Mouse (Mus musculus) cortical plate, adult 2 months (tissue): ENCODE measurements around the gene Stx4a. TPM values are rescaled to one million over a fixed set of nuclear protein-coding genes. Genes with fewer than 3 reads are reported as not detected.

Source experiments
- H3K27ac ChIP-seq: fragments of 200-500 bp; 2 replicates; pipeline ENCODE4 v1.5.1; 2012; ENCODE audit warnings: low read length, control low read depth, inconsistent platforms; ENCODE audit not compliant: insufficient read depth
- H3K4me1 ChIP-seq: fragments of 200-500 bp; 2 replicates; pipeline ENCODE4 v1.6.1; 2011; ENCODE audit warnings: low read length; ENCODE audit not compliant: control insufficient read depth, insufficient read depth
- H3K4me3 ChIP-seq: fragments of 200-500 bp; 2 replicates; pipeline ENCODE4 v1.5.1; 2011; ENCODE audit warnings: mild to moderate bottlenecking, low read length, control low read depth; ENCODE audit not compliant: insufficient read depth
- CTCF ChIP-seq: fragments of 200-500 bp; IDR thresholded peaks from 2 replicates; pipeline ENCODE4 v1.5.1; 2011; ENCODE audit warnings: mild to moderate bottlenecking, control low read depth, low read length; ENCODE audit not compliant: insufficient read depth; ENCODE audit errors: extremely low read depth
- POLR2A ChIP-seq: fragments of 200-500 bp; IDR thresholded peaks from 2 replicates; pipeline ENCODE4 v1.6.1; 2011; ENCODE audit warnings: mild to moderate bottlenecking, low read length, control low read depth; ENCODE audit not compliant: insufficient read depth; ENCODE audit errors: extremely low read depth
- polyA plus RNA-seq: library from polyadenylated mRNA; depleted of rRNA; stranded (reverse); fragments of >200 nt; gene quantifications from 2 replicates; pipeline ENCODE4 v1.2.3, GENCODE M21; 2012

The Stx4a gene
- polyA plus RNA-seq, 1 experiment, result 118 TPM

DNA sequence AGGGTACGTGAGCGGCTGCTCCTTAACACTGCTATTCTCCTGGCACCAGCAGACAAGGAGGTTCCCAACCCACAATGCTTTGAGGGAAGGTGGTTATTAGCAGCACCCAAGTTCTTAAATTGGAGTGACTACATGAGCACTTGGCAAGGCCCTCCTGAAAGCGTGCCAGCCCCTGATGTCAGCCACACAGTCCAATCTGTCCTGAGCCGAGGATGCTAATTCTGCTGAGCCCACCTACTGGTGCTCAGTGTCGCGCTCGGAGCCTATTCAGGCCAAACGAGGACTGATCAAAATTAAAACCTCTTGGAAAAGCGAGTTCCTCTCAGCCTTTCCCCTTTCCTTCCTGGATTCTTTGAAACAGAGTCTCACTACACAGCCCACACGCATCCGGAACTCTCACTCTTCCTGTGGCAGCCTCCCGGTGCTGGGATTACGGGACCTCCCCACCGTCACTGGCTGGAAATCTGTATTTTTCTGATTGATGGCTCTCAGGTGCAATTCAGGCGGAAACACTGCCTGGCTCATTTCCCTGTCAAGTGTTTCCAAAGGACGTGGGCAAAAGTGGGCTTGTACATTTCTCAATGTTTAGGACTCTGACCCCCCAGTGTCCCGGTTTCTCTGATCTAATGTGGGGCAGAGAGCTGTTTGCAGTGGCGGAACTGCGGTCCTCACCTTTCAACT lies 9.7 kb upstream of the Stx4a start:
- Histone ChIP-seq H3K27ac (0 out of 2 replicates have a peak overlapping the region, but pooled peaks have one; percentile 1), H3K4me3 (no peak overlapping the region), H3K4me1 (peaks cover 15% of the 10 kb centered on the region)
- TF ChIP-seq POLR2A (no peak), CTCF (no peak)

DNA sequence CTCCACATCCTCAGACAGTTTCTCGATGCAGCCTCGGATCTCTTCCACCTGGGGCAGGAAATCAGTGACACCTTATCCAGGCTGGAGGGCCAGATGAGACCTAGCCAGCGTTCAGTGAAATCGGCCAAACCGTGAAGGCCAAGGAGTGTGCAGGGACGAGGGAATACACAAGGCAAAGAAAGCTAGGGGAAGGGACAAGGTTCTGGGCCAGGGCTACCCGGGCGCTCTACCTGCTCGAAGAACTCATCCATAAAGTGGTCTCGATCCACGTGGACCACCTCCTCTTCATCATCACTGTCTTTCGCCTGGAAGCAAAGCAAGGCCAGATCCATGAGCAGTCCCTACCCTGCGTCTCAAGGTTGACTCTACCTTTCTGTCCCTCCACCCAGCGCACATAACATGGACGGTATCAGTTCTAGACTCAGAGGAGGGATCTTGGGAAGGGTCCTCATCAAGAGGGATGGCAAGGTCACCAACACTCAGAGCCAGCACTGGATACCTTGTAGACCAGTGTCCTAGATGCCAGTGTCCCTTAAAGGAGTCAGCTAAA lies 8.9 kb upstream of the Stx4a start:
- H3K27ac ChIP-seq, result peak overlapping the region; percentile 33; the same call in 1 of the 2 replicates
- TF ChIP-seq CTCF (no peak), POLR2A (no peak)
- H3K4me1 ChIP-seq, result peaks cover 15% of the 10 kb centered on the region
- H3K4me3 ChIP-seq, result no peak overlapping the region

DNA sequence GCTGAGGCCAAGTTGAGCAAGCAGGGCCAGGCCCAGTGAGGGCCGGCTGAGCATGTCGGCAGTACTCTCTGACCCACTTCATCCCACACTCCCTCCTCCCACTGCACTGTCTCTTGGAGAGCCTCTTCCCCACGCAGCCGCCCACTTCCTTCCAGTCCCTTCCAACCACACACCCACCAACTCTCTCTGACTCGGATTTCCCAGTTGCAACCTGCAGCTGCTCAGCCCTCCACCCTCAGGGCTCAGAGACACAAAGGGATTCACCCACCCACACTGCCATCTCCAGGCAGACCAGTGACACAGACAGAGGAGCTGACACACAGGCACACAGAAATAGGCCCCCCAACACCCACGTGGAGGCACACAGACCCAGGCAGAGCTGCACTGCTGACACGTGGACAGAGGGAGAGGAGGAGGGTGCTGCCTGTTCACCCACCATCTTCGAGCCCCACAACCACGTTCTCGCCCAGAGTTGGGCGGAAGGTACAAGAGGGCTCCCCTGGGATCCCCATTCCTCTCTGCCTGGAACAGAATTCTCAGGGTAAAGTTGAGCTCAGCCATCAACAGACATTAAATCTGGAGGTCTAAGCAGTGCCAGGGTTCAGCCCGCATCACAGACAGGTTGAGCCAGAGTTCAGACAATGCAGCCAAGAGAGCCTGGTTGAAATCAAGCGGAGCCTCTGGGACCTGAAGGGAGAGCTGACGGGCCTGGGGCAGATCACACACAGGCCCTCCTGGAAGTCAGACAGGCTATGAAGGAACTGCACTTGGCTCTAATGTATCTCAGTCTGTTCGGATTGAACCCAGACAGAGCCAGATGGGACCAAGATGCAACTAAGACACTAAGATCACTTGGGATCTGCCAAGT lies 7.9 kb upstream of the Stx4a start:
- TF ChIP-seq CTCF (no peak), POLR2A (no peak)
- Histone ChIP-seq H3K4me1 (peaks cover 15% of the 10 kb centered on the region), H3K4me3 (no peak overlapping the region), H3K27ac (peak overlapping the region; percentile 33)

DNA sequence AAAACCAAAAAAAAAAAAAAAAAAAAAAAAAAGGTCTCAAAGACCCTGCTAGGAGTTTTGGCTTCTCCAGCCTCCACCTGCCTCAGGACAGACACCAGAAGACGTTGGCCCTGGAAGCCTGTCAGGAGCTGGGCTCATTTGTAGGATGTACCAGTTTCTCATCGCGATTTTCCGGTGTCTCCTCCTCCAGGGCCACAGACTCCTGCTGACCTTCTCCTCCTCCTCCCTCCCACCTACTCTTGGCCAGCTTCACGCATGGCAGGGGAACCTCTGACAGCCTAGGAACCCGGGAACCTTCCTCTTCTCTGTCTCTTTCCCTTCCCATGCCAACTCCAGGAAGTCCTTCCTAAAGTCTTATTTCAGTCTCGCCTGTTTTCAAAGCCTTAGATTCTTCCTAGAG lies 7.0 kb upstream of the Stx4a start:
- no peak overlapping the region for H3K4me3 ChIP-seq
- TF ChIP-seq CTCF, result no peak
- no peak for TF ChIP-seq POLR2A
- peak overlapping the region; percentile 45 for H3K27ac ChIP-seq
- peaks cover 15% of the 10 kb centered on the region for H3K4me1 ChIP-seq

DNA sequence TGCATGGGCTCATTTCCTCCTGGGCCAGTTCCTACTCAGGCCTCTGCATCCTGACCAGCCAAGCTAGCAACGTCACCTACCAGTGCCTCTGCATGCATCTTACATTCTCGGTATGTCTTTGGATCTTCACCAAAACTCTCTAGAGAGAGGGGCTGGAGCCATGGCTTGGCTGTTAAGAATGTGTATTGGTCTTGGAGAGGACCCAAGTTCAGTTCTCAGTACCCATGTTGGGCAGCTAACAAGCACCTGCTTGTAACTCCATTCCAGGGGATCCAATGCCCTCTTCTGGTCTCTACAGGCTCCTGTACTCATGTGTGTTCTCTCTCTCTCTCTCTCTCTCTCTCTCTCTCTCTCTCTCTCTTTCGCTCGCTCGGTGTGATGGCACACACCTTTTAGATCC lies 6.3 kb upstream of the Stx4a start:
- no peak overlapping the region for H3K27ac ChIP-seq
- peaks cover 15% of the 10 kb centered on the region for H3K4me1 ChIP-seq
- no peak overlapping the region for H3K4me3 ChIP-seq
- TF ChIP-seq CTCF (no peak), POLR2A (no peak)

DNA sequence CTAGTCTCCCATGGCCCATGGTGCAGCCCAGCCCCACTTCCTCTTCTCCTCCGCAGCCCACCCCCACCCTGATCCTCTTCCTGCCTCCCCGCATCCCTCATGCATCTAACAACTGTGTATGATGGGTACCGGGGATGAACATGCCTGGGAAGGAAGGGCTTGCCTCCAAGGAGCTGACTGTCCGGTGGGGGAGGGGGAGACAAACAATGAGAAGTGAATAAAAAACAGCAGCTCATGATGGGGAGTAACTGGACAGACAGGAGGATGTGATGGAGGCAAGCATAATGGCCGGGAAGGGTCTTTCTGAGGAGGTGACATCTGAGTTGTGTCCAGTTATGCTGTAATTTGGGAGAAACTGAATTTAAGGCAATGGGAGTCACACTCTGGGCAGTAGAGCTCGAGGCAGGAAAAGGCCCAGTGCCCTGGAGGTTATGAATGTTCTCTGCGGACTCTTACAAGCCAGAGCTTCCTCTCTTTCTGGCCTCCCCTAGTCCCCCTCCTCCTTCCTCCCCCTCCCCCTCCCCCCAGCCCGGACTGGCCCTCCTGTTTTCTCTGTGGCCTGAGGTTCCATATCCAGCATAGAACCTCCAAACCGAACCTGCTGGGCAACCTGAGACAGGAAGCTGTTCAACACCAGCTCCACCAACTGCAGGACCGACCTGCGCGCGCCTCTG lies 3.1 kb upstream of the Stx4a start:
- peak overlapping the region; percentile 12; the same call in 1 of the 2 replicates for H3K4me3 ChIP-seq
- no peak overlapping the region for H3K27ac ChIP-seq
- peaks cover 5% of the 10 kb centered on the region; the same call in 1 of the 2 replicates for H3K4me1 ChIP-seq
- TF ChIP-seq CTCF (no peak), POLR2A (no peak)

DNA sequence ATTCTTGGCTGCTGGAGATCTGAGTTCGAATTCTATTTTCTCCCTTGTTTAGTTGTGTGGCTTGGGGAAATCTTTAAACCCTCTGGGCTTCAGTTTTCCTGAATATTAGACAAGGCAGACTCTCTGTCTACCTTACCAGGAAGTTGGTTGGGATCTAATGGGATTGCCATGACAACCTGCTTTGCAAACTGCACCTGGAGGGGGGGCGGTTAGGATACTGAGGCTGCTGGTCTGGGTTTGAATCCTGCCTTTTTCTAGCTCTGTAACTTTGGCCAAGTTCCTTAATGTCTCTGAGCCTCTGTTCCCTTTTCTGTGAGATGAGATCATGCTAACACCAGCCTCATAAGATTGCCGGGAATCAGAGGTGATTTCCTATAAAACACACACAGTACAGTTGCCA lies 1.6 kb upstream of the Stx4a start:
- TF ChIP-seq POLR2A (no peak), CTCF (no peak)
- Histone ChIP-seq H3K27ac (no peak overlapping the region), H3K4me1 (no peaks in the 10 kb centered on the region), H3K4me3 (peak overlapping the region; percentile 96)

DNA sequence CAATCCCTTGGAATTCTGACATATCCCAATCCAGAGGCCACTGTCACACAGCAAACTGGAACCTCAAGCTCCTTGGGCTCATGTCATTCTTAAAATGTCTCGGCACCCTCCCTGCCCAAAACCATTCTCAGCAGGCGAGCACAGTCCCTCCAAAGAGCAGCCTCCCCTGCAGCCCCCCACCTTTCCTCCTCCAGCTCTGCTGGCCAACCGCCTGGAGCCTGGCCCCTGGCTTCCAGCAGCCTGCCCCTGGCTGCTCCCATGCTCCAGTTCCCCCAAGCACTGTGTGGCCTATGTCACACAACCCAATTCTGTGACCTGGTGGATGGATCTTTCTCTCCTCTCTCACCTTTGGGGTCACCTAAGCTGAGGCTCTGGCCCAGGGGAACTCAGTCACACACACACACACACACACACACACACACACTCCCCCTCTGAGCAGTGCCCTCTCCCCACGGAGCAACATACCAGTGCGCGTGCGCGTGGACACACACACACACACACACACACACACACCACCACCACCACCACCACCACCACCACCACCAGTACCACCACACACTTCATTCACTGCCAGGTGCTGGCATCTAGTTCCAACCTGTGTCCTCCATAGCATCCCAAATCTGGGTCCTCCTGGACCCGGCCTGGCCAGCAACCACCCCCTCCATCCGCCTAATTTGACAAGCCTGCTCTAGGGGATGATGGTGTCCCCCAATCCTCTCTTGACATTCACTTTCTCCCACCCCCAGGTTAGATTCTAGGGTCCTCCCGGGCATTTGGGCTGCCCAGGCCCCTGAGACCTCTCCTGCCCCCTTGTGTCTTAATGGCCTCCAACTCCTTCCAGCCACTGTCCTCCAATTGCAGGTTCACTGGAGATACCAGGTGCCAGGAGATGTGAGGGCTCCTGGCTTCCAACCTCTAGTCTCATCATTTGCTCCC lies 590 bp upstream of the Stx4a start:
- Histone ChIP-seq H3K4me3 (peak overlapping the region; percentile 96), H3K4me1 (no peaks in the 10 kb centered on the region), H3K27ac (peak overlapping the region; percentile 79)
- no peak for TF ChIP-seq CTCF
- no peak for TF ChIP-seq POLR2A
